Mouse (Mus musculus) liver, embryonic 15.5 days (tissue): ENCODE measurements around the gene Uchl4. TPM values are rescaled to one million over a fixed set of nuclear protein-coding genes. Genes with fewer than 3 reads are reported as not detected.
"Not testable (repeated sequence)": the region's sequence is repeated elsewhere in the genome, so short reads cannot be mapped to it uniquely, and the experiment has no call there.

ENCODE experiments used
- ATAC-seq: fragments of 200-750 bp; cut with Nextera tagmentation; 2 replicates; pipeline ENCODE4 v1.8.0; 2017; ENCODE audit warnings: moderate number of reproducible peaks, mild to moderate bottlenecking, moderate library complexity; ENCODE audit not compliant: insufficient read depth
- H3K27ac ChIP-seq: fragments of 300-500 bp; sonication (generic); replicated peaks from 2 replicates; pipeline ENCODE4 v1.5.1; 2015; ENCODE audit warnings: mild to moderate bottlenecking, inconsistent platforms
- H3K27me3 ChIP-seq: fragments of 300-500 bp; sonication (generic); 2 replicates; pipeline ENCODE4 v1.6.1; 2015; ENCODE audit warnings: mild to moderate bottlenecking, inconsistent platforms
- H3K36me3 ChIP-seq: fragments of 300-500 bp; sonication (generic); replicated peaks from 2 replicates; pipeline ENCODE4 v1.6.1; 2015; ENCODE audit warnings: moderate library complexity, mild to moderate bottlenecking, inconsistent platforms
- H3K4me1 ChIP-seq: fragments of 300-500 bp; sonication (generic); replicated peaks from 2 replicates; pipeline ENCODE4 v1.6.1; 2015; ENCODE audit warnings: inconsistent platforms
- H3K4me2 ChIP-seq: fragments of 300-500 bp; sonication (generic); 2 replicates; pipeline ENCODE4 v1.6.1; 2015; ENCODE audit warnings: moderate library complexity, mild to moderate bottlenecking, inconsistent platforms
- H3K4me3 ChIP-seq: fragments of 300-500 bp; sonication (generic); replicated peaks from 2 replicates; pipeline ENCODE4 v1.5.1; 2015; ENCODE audit warnings: mild to moderate bottlenecking, inconsistent platforms
- H3K9ac ChIP-seq: fragments of 300-500 bp; sonication (generic); 2 replicates; pipeline ENCODE4 v1.6.1; 2015; ENCODE audit warnings: moderate library complexity, mild to moderate bottlenecking, inconsistent platforms
- H3K9me3 ChIP-seq: fragments of 300-500 bp; sonication (generic); replicated peaks from 2 replicates; pipeline ENCODE4 v1.6.1; 2016; ENCODE audit warnings: inconsistent platforms
- WGBS: fragments of 180-500 bp; shearing (Covaris S2); methylation state at CpG from one replicate; pipeline ENCODE4 v1.1.7; 2015; ENCODE audit warnings: mixed read lengths; ENCODE audit not compliant: insufficient replicate concordance; 5-methylcytosine and 5-hydroxymethylcytosine counted together
- polyA plus RNA-seq: library from polyadenylated mRNA; unstranded; fragments of >200 nt; fragmentation: Nextera tagmentation; extraction: Ambion mirVana; gene quantifications from 2 replicates; pipeline ENCODE4 v1.2.1, GENCODE M21; 2015

The Uchl4 gene
- polyA plus RNA-seq: 0.44 and 0.64 TPM in 2 replicates

- Histone ChIP-seq H3K4me3 (no peak within 1 kb of the TSS), H3K4me1 (0 out of 2 replicates have a peak, but pooled peaks cover 5% of the 10 kb centered on the region), H3K9ac (no peak within 1 kb of the TSS), H3K27me3 (no peaks in the 10 kb centered on the region), H3K36me3 (0 out of 2 replicates have a peak, but pooled peaks cover 4% of the 10 kb centered on the region), H3K9me3 (no peaks in the 10 kb centered on the region), H3K27ac (no peak within 1 kb of the TSS), H3K4me2 (no peak within 1 kb of the TSS)
- 76% methylated on average over 8 of the region's 8 CpGs for WGBS
- no peak for ATAC-seq
Observed at GRCm38 (mm10) chr9:64234768-64235435, at the start of gene Uchl4. Uchl4 (plus strand) TSS chr9:64235201.

GRCm38 (mm10) chr9:64193879-64194278, 41.1 kb upstream of the Uchl4 start:
- peaks cover 41% of the 10 kb centered on the region for H3K36me3 ChIP-seq
- no peaks in the 10 kb centered on the region for H3K27me3 ChIP-seq
- H3K4me1 ChIP-seq: no peaks in the 10 kb centered on the region
- H3K4me3 ChIP-seq: no peak overlapping the region
- H3K9ac ChIP-seq: no peak overlapping the region
- no peak overlapping the region for H3K27ac ChIP-seq
- WGBS: 77% methylated on average over 1 of the region's 1 CpGs
- H3K4me2 ChIP-seq: no peak overlapping the region
- ATAC-seq: no peak
- H3K9me3 ChIP-seq: no peaks in the 10 kb centered on the region

- 66% methylated on average over 4 of the region's 4 CpGs for WGBS
- no peaks in the 10 kb centered on the region for H3K27me3 ChIP-seq
- H3K36me3 ChIP-seq: peaks cover 30% of the 10 kb centered on the region
- no peak for ATAC-seq
- no peak overlapping the region for H3K27ac ChIP-seq
- peaks cover 4% of the 10 kb centered on the region; the same call in 1 of the 2 replicates for H3K4me1 ChIP-seq
- H3K9ac ChIP-seq: no peak overlapping the region
- H3K9me3 ChIP-seq: no peaks in the 10 kb centered on the region
- H3K4me3 ChIP-seq: no peak overlapping the region
- no peak overlapping the region for H3K4me2 ChIP-seq
Observed at GRCm38 (mm10) chr9:64195554-64195953, 39.4 kb upstream of the Uchl4 start.

- no peaks in the 10 kb centered on the region for H3K9me3 ChIP-seq
- H3K4me1 ChIP-seq: peaks cover 7% of the 10 kb centered on the region; the same call in 1 of the 2 replicates
- no peak overlapping the region for H3K9ac ChIP-seq
- no peak for ATAC-seq
- no peaks in the 10 kb centered on the region for H3K27me3 ChIP-seq
- H3K36me3 ChIP-seq: peaks cover 16% of the 10 kb centered on the region
- 69% methylated on average over 8 of the region's 8 CpGs for WGBS
- H3K27ac ChIP-seq: no peak overlapping the region
- no peak overlapping the region for H3K4me2 ChIP-seq
- no peak overlapping the region for H3K4me3 ChIP-seq
Observed at GRCm38 (mm10) chr9:64197524-64197923, 37.5 kb upstream of the Uchl4 start.

- peaks cover 12% of the 10 kb centered on the region for H3K36me3 ChIP-seq
- H3K9me3 ChIP-seq: no peaks in the 10 kb centered on the region
- H3K4me2 ChIP-seq: no peak overlapping the region
- H3K4me1 ChIP-seq: peaks cover 11% of the 10 kb centered on the region; the same call in 1 of the 2 replicates
- H3K27ac ChIP-seq: no peak overlapping the region
- H3K4me3 ChIP-seq: no peak overlapping the region
- H3K27me3 ChIP-seq: no peaks in the 10 kb centered on the region
- 82% methylated on average over 5 of the region's 5 CpGs for WGBS
- ATAC-seq: no peak
- H3K9ac ChIP-seq: no peak overlapping the region
Observed at GRCm38 (mm10) chr9:64198068-64198762, 36.8 kb upstream of the Uchl4 start.

GRCm38 (mm10) chr9:64198763-64199418, 36.1 kb upstream of the Uchl4 start:
- not testable (repeated sequence) for H3K27me3 ChIP-seq, H3K36me3 ChIP-seq, H3K27ac ChIP-seq, ATAC-seq, H3K4me3 ChIP-seq, H3K4me2 ChIP-seq, H3K9ac ChIP-seq, H3K9me3 ChIP-seq
- peaks cover 11% of the 10 kb centered on the region; the same call in 1 of the 2 replicates for H3K4me1 ChIP-seq
- WGBS: 74% methylated on average over 7 of the region's 7 CpGs

- no peak overlapping the region for H3K27ac ChIP-seq
- 40% methylated on average over 2 of the region's 2 CpGs for WGBS
Observed at GRCm38 (mm10) chr9:64199897-64200296, 35.1 kb upstream of the Uchl4 start.

GRCm38 (mm10) chr9:64202331-64202730, 32.7 kb upstream of the Uchl4 start:
- Histone ChIP-seq H3K4me1 (peaks cover 11% of the 10 kb centered on the region; the same call in 1 of the 2 replicates), H3K4me3 (no peak overlapping the region), H3K27me3 (no peaks in the 10 kb centered on the region), H3K9ac (no peak overlapping the region), H3K9me3 (no peaks in the 10 kb centered on the region), H3K36me3 (peaks cover 13% of the 10 kb centered on the region; the same call in 1 of the 2 replicates), H3K4me2 (no peak overlapping the region), H3K27ac (0 out of 2 replicates have a peak overlapping the region, but pooled peaks have one; percentile 3)
- ATAC-seq: no peak

More at GRCm38 (mm10) chr9:64199897-64200296, 35.1 kb upstream of the Uchl4 start:
- Histone ChIP-seq H3K9ac (no peak overlapping the region), H3K4me2 (no peak overlapping the region), H3K27me3 (no peaks in the 10 kb centered on the region), H3K4me1 (peaks cover 11% of the 10 kb centered on the region; the same call in 1 of the 2 replicates), H3K36me3 (peaks cover 9% of the 10 kb centered on the region; the same call in 1 of the 2 replicates), H3K9me3 (no peaks in the 10 kb centered on the region), H3K4me3 (no peak overlapping the region)
- ATAC-seq: no peak

GRCm38 (mm10) chr9:64202866-64203265, 32.1 kb upstream of the Uchl4 start:
- Histone ChIP-seq H3K36me3 (peaks cover 13% of the 10 kb centered on the region; the same call in 1 of the 2 replicates), H3K9me3 (no peaks in the 10 kb centered on the region), H3K4me1 (peaks cover 11% of the 10 kb centered on the region; the same call in 1 of the 2 replicates), H3K27me3 (no peaks in the 10 kb centered on the region), H3K4me2 (no peak overlapping the region), H3K9ac (no peak overlapping the region), H3K4me3 (no peak overlapping the region), H3K27ac (0 out of 2 replicates have a peak overlapping the region, but pooled peaks have one; percentile 3)
- no peak for ATAC-seq

- no peak overlapping the region for H3K9ac ChIP-seq
- no peak overlapping the region for H3K4me2 ChIP-seq
- no peaks in the 10 kb centered on the region for H3K9me3 ChIP-seq
- no peak overlapping the region for H3K27ac ChIP-seq
- H3K4me3 ChIP-seq: no peak overlapping the region
- no peaks in the 10 kb centered on the region for H3K27me3 ChIP-seq
- H3K4me1 ChIP-seq: 0 out of 2 replicates have a peak, but pooled peaks cover 3% of the 10 kb centered on the region
- peaks cover 29% of the 10 kb centered on the region for H3K36me3 ChIP-seq
- 80% methylated on average over 3 of the region's 3 CpGs for WGBS
- ATAC-seq: no peak
Observed at GRCm38 (mm10) chr9:64207509-64208084, 27.4 kb upstream of the Uchl4 start.
